Mouse (Mus musculus): ENCODE results near the gene Mlf2. TPM values are rescaled to one million over a fixed set of nuclear protein-coding genes. Genes with fewer than 3 reads are reported as not detected.
"Not testable (repeated sequence)": the region's sequence is repeated elsewhere in the genome, so short reads cannot be mapped to it uniquely, and the experiment has no call there.

The Mlf2 gene
- 459 and 463 TPM in 2 replicates for polyA plus RNA-seq (2015; fragmentation: Nextera tagmentation; extraction: Ambion mirVana)

DNA sequence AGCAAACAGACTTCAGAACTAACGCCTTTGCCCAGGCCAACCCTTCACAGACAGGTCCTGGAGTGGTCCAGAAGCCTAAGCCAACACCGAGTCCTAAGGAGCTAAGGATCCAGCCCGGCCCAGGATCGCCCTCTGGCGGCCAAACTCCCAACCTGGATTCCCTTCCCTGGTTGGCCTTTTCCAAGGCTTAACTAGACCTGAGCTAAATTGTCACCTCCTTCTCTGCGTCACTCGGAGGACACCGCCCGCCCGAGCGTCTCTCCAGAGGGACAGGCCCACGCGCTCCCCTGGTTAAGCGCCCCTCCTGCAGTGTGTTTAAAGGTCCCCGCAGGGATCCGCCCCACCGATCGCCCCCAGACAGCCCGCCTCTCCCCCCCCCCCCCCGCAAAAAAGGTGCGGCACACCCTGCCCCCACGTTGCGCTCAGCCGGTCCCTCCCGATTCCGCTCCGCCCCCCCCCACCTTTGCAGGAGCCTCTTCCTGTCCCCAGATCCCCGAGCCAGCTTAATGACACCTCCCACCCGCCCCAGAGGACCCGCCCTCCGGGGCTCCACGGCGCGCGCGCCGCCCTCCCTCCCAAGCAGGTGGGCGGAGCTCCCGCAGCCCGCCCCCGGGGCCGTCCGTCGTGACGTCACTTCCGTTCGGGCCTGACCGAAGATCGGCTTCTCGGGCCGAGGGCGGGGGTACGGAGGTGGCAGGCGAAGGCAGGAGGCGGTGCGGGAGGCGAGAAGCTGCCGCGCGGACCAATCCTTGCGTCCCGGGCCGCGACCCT, at the start of gene Mlf2:
TSS of gene Mlf2 (plus strand) at position 633 of the 771 bp plus-strand sequence.
- no peaks in the 10 kb centered on the region for H3K27me3 ChIP-seq (replicated peaks; ENCODE audit: control insufficient read depth, insufficient read depth, low read length)

DNA sequence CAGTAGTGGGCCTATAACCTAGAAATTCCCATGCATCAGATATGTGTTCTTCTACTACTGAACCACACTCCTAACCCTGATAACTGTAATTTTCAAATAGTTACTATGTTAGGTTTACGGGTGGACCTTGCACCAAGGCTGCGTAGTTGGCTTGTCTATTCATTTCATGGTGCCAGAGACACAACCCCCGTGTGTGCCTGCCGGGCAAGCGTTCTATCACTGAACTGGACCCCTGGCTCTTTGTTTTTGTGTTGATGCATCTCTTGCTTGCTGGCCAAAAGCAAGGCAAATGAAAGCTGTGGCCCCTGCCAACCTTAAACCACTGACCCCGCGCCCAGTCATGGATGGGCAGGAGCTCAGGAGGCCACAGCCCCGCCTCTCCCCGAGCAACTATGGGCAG, 49.4 kb upstream of the Mlf2 start:
- Histone ChIP-seq H3K36me3 (ENCODE audit: control insufficient read depth, insufficient read depth) (no peaks in the 10 kb centered on the region), H3K9me3 (ENCODE audit: control insufficient read depth, low read length) (no peaks in the 10 kb centered on the region), H3K9ac (replicated peaks; ENCODE audit: low read depth, low read length) (no peak overlapping the region), H3K27me3 (replicated peaks; ENCODE audit: control insufficient read depth, insufficient read depth, low read length) (no peaks in the 10 kb centered on the region), H3K27ac (ENCODE audit: low read length) (no peak overlapping the region), H3K4me2 (ENCODE audit: low read length) (no peak overlapping the region), H3K4me3 (replicated peaks; ENCODE audit: low read length) (no peak overlapping the region), H3K4me1 (replicated peaks; ENCODE audit: control insufficient read depth, insufficient read depth, low read length) (no peaks in the 10 kb centered on the region)
- 92% methylated on average over 9 of the region's 9 CpGs for WGBS
- ATAC-seq = no peak

More for the DNA sequence above, at the start of gene Mlf2:
- under 1% methylated on average over 53 of the region's 64 CpGs for WGBS
- Histone ChIP-seq H3K9ac (replicated peaks; ENCODE audit: low read depth, low read length) (peak within 1 kb of the TSS; percentile 98), H3K36me3 (ENCODE audit: control insufficient read depth, insufficient read depth) (peaks cover 19% of the 10 kb centered on the region), H3K4me1 (replicated peaks; ENCODE audit: control insufficient read depth, insufficient read depth, low read length) (peaks cover 16% of the 10 kb centered on the region), H3K4me2 (ENCODE audit: low read length) (peak within 1 kb of the TSS; percentile 74), H3K4me3 (replicated peaks; ENCODE audit: low read length) (peak within 1 kb of the TSS; percentile 90), H3K9me3 (ENCODE audit: control insufficient read depth, low read length) (no peaks in the 10 kb centered on the region), H3K27ac (ENCODE audit: low read length) (peak within 1 kb of the TSS; percentile 96)
- peak; percentile 90 for ATAC-seq

DNA sequence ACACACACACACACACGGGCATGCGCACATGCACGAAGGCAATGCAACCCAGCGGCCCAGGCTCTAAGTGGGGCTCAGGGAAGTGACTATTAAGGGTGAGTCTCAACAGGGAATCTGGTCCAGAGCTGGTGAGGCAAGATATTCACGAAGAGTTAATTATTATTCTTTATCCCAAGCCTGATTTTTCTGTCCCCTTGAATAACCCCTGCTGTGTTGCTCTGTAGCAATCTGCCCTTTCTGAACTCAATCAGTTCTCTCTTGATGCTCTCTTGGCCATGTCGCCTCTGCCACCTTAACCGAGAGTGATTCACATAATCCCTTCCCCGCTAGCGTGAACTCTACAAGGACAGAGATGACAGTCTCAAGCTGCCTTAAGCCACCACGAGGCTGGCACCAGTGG, 47.8 kb upstream of the Mlf2 start:
- no peak for ATAC-seq
- Histone ChIP-seq H3K36me3 (ENCODE audit: control insufficient read depth, insufficient read depth) (no peaks in the 10 kb centered on the region), H3K4me1 (replicated peaks; ENCODE audit: control insufficient read depth, insufficient read depth, low read length) (no peaks in the 10 kb centered on the region), H3K27me3 (replicated peaks; ENCODE audit: control insufficient read depth, insufficient read depth, low read length) (no peaks in the 10 kb centered on the region), H3K4me2 (ENCODE audit: low read length) (no peak overlapping the region), H3K9ac (replicated peaks; ENCODE audit: low read depth, low read length) (no peak overlapping the region), H3K9me3 (ENCODE audit: control insufficient read depth, low read length) (no peaks in the 10 kb centered on the region), H3K27ac (ENCODE audit: low read length) (no peak overlapping the region), H3K4me3 (replicated peaks; ENCODE audit: low read length) (no peak overlapping the region)
- 71% methylated on average over 10 of the region's 10 CpGs for WGBS

DNA sequence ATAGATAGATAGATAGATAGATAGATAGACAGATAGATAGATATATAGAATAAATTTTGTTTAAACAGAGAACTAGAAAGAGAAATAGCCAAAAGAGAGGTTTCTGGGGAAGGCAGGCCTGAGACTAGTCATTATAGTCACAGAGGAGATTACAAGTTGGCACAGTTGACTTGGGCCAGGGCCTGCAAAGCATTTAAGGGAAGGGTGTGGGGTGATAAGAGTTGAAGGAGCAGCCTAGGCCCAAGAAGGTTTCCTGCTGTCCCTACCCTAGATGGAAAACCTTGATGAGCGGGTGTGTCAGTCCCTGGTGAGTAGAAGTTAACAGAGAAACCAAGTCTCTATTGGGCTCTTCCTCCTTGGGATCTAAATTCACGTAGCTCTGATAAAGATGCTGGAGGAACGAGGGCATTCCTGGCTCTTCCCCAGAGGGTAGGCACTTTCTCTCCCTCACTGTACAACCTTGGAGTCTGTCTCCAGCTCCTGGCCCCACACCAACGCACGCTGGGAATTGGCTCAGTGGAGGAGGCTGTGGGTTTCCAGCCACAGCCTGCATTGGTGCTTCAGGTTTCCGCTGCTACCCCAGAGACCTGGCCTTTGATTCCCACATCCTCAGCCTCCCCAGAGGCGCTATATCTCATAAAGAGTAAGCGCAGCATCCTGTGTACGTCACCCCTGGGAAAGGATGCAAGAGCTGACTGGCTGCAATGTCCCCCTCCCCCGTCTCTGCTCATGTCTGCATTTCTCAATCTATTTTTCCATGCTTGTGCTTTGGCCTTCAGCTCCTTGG, 46.3 kb upstream of the Mlf2 start:
- no peak overlapping the region for H3K27ac ChIP-seq (ENCODE audit: low read length)
- no peaks in the 10 kb centered on the region for H3K27me3 ChIP-seq (replicated peaks; ENCODE audit: control insufficient read depth, insufficient read depth, low read length)
- H3K4me2 ChIP-seq (ENCODE audit: low read length) = no peak overlapping the region
- H3K9ac ChIP-seq (replicated peaks; ENCODE audit: low read depth, low read length) = no peak overlapping the region
- H3K36me3 ChIP-seq (ENCODE audit: control insufficient read depth, insufficient read depth) = no peaks in the 10 kb centered on the region
- ATAC-seq = no peak
- H3K4me1 ChIP-seq (replicated peaks; ENCODE audit: control insufficient read depth, insufficient read depth, low read length) = no peaks in the 10 kb centered on the region
- no peaks in the 10 kb centered on the region for H3K9me3 ChIP-seq (ENCODE audit: control insufficient read depth, low read length)
- WGBS = 74% methylated on average over 10 of the region's 10 CpGs
- H3K4me3 ChIP-seq (replicated peaks; ENCODE audit: low read length) = no peak overlapping the region

DNA sequence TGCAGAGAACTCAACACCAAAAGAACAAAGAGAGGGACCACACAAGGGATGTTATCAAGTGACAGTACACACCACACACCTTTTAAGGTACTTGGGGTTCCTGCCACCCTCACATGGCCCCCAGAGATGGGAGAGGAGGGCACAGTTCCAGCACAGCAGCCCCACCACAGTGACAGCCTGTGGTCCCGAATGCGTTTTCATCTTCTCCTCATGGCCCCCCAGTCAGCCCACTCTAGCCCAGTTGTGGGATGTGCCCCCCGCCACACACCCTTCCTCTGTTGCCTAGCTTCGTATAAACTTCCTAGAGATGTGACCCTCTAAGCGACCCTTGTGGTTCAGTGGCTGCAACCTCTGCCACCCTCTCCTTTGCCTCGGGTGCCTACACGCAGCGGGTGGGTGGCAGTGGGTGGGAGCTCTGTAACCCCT, 45.2 kb upstream of the Mlf2 start:
- Histone ChIP-seq H3K27ac (ENCODE audit: low read length) (no peak overlapping the region), H3K4me3 (replicated peaks; ENCODE audit: low read length) (no peak overlapping the region), H3K9me3 (ENCODE audit: control insufficient read depth, low read length) (no peaks in the 10 kb centered on the region), H3K27me3 (replicated peaks; ENCODE audit: control insufficient read depth, insufficient read depth, low read length) (no peaks in the 10 kb centered on the region), H3K36me3 (ENCODE audit: control insufficient read depth, insufficient read depth) (no peaks in the 10 kb centered on the region), H3K9ac (replicated peaks; ENCODE audit: low read depth, low read length) (no peak overlapping the region), H3K4me1 (replicated peaks; ENCODE audit: control insufficient read depth, insufficient read depth, low read length) (no peaks in the 10 kb centered on the region), H3K4me2 (ENCODE audit: low read length) (no peak overlapping the region)
- no peak for ATAC-seq
- WGBS = 94% methylated on average over 8 of the region's 8 CpGs

DNA sequence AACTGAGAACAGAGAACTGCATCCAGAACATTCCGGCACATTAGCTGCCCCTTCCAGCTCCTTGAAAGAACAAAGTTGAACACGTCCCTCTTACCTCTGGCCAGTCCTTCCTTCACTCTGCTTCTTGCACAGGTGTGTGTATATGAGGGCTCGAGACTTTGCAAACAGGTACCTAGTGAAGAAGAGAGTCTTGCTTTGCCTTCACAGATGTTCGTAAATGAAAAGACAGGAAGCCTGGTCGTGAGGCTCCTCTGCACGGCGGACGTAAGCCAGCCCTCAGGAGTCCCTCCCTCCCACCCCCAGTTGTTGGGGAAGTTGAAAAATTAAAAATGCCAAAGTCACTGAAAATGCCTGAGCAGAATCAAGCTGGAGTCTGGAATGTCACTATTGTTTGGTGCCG, 43.2 kb upstream of the Mlf2 start, which contains the start of gene Cd4:
TSS of gene Cd4 (minus strand) at position 236 of the 400 bp plus-strand sequence.
- Histone ChIP-seq H3K4me2 (ENCODE audit: low read length) (no peak within 1 kb of the TSS), H3K4me1 (replicated peaks; ENCODE audit: control insufficient read depth, insufficient read depth, low read length) (no peaks in the 10 kb centered on the region), H3K9ac (replicated peaks; ENCODE audit: low read depth, low read length) (no peak within 1 kb of the TSS), H3K4me3 (replicated peaks; ENCODE audit: low read length) (no peak within 1 kb of the TSS), H3K27me3 (replicated peaks; ENCODE audit: control insufficient read depth, insufficient read depth, low read length) (no peaks in the 10 kb centered on the region), H3K36me3 (ENCODE audit: control insufficient read depth, insufficient read depth) (no peaks in the 10 kb centered on the region), H3K27ac (ENCODE audit: low read length) (no peak within 1 kb of the TSS), H3K9me3 (ENCODE audit: control insufficient read depth, low read length) (no peaks in the 10 kb centered on the region)
- 88% methylated on average over 9 of the region's 9 CpGs for WGBS
- no peak for ATAC-seq

DNA sequence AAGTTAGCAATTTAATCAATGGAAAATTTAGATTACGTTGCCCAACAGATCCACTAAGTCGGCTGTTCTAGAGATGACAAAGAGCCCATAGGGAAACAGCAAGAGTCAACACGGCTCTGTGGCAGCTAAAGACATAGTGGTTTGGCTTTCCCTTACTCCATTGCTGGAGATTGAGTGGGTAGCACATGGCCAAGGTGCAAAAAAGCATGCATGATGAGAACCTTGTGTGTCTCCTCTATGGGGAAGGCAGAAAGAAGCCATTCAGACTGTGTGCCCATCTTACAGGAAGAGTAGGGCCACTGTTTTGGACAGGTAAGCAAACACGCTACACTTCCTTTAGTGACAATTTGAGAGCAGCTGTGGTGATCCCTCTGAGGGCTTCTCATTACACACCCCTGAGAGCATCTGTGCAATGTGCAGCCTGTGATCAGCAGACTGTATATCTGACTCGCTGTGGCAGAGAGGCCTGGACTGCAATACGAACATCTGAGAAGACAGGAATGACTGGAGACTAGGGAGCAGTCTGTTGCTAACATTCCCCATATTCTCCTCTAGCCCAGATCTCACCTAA, 42.5 kb upstream of the Mlf2 start:
- H3K9me3 ChIP-seq (ENCODE audit: control insufficient read depth, low read length) = no peaks in the 10 kb centered on the region
- no peak overlapping the region for H3K4me3 ChIP-seq (replicated peaks; ENCODE audit: low read length)
- no peak overlapping the region for H3K9ac ChIP-seq (replicated peaks; ENCODE audit: low read depth, low read length)
- no peaks in the 10 kb centered on the region for H3K36me3 ChIP-seq (ENCODE audit: control insufficient read depth, insufficient read depth)
- H3K4me1 ChIP-seq (replicated peaks; ENCODE audit: control insufficient read depth, insufficient read depth, low read length) = no peaks in the 10 kb centered on the region
- no peak overlapping the region for H3K4me2 ChIP-seq (ENCODE audit: low read length)
- H3K27ac ChIP-seq (ENCODE audit: low read length) = no peak overlapping the region
- ATAC-seq = no peak
- no peaks in the 10 kb centered on the region for H3K27me3 ChIP-seq (replicated peaks; ENCODE audit: control insufficient read depth, insufficient read depth, low read length)
- 95% methylated on average over 6 of the region's 6 CpGs for WGBS

DNA sequence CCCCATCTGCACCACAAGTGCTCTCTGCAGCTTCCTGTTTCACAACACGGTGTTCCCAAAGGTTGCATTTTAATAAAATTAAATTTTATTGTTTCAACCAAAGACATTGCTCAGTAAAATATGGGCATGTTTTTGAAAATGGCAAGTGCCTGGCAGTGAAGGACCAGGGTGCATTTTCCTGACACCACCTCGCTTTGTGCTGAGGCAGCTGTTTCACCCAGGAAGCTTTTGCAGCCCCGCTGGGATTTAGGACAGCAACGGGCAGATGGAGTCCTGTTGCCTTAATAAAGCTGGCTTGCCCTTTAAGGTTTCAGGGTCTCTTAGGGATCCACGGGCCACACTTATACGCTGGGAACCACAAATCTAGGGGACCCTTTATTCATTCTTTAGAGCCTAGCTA, 40.2 kb upstream of the Mlf2 start:
- ATAC-seq = no peak
- H3K4me1 ChIP-seq (replicated peaks; ENCODE audit: control insufficient read depth, insufficient read depth, low read length) = no peaks in the 10 kb centered on the region
- WGBS = 69% methylated on average over 6 of the region's 6 CpGs

DNA sequence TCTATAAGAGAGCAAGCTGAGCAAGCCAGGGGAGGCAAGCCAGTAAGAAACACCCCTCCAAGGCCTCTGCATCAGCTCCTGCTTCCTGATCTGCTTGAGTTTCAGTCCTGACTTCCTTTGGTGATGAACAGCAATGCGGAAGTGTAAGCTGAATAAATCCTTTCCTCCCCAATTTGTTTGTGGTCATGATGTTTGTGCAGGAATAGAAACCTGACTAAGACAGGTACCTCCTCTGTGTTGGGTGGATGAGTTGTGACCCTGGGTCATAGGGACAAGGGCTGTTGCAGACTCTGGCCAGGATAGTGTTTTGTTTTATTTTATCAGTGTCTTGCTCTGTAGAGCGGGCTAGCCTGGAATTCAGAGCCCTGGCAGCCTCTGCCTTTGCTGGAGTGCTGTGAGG, 37.1 kb upstream of the Mlf2 start:
- ATAC-seq; H3K9ac ChIP-seq (replicated peaks; ENCODE audit: low read depth, low read length); H3K4me2 ChIP-seq (ENCODE audit: low read length); H3K27ac ChIP-seq (ENCODE audit: low read length); H3K9me3 ChIP-seq (ENCODE audit: control insufficient read depth, low read length); H3K4me3 ChIP-seq (replicated peaks; ENCODE audit: low read length); H3K27me3 ChIP-seq (replicated peaks; ENCODE audit: control insufficient read depth, insufficient read depth, low read length); H3K36me3 ChIP-seq (ENCODE audit: control insufficient read depth, insufficient read depth); H3K4me1 ChIP-seq (replicated peaks; ENCODE audit: control insufficient read depth, insufficient read depth, low read length): not testable (repeated sequence)
- 92% methylated on average over 2 of the region's 2 CpGs for WGBS

More for the DNA sequence above, 40.2 kb upstream of the Mlf2 start:
- Histone ChIP-seq H3K9ac (replicated peaks; ENCODE audit: low read depth, low read length) (no peak overlapping the region), H3K4me2 (ENCODE audit: low read length) (no peak overlapping the region), H3K4me3 (replicated peaks; ENCODE audit: low read length) (no peak overlapping the region), H3K36me3 (ENCODE audit: control insufficient read depth, insufficient read depth) (no peaks in the 10 kb centered on the region), H3K9me3 (ENCODE audit: control insufficient read depth, low read length) (no peaks in the 10 kb centered on the region), H3K27ac (ENCODE audit: low read length) (no peak overlapping the region), H3K27me3 (replicated peaks; ENCODE audit: control insufficient read depth, insufficient read depth, low read length) (no peaks in the 10 kb centered on the region)

All from forebrain, embryonic 16.5 days (tissue).